Mouse (Mus musculus): ENCODE results near the gene Cfap61.

GRCm38 (mm10) chr2:146178718-146179117 is 244.1 kb downstream of the Cfap61 start:
- TF ChIP-seq POLR2A (IDR thresholded peaks at IDR 0.05; ENCODE audit: low read depth, low read length): no peak
- no peak for TF ChIP-seq CTCF (IDR thresholded peaks at IDR 0.05; ENCODE audit: borderline replicate concordance, insufficient read depth, low read length)

All from embryonic fibroblast, embryonic 13.5 days (primary cell).